Mouse (Mus musculus): ENCODE data around the gene Dab1. TPM values are rescaled to one million over a fixed set of nuclear protein-coding genes. Genes with fewer than 3 reads are reported as not detected.

The Dab1 gene
- polyA plus RNA-seq, 1 experiment = not detected

- H3K4me3 ChIP-seq (ENCODE audit: insufficient read depth, low read depth, low read length) = no peak overlapping the region
- no peak for TF ChIP-seq POLR2A (IDR thresholded peaks at IDR 0.05; ENCODE audit: insufficient read depth, low read depth, low read length)
- TF ChIP-seq CTCF (IDR thresholded peaks at IDR 0.05; ENCODE audit: insufficient read depth, low read depth, low read length) = no peak
- 23% methylated on average over 6 of the region's 6 CpGs for WGBS
- peaks cover 25% of the 10 kb centered on the region for H3K4me1 ChIP-seq (ENCODE audit: control insufficient read depth, insufficient read depth, low read length)
- H3K27ac ChIP-seq (ENCODE audit: insufficient read depth, low read depth, low read length) = peak overlapping the region; percentile 43
Measured at GRCm38 (mm10) chr4:104723527-104724045, 1104.4 kb downstream of the Dab1 start.

- H3K4me3 ChIP-seq (ENCODE audit: insufficient read depth, low read depth, low read length) = no peak overlapping the region
- peak overlapping the region; percentile 43 for H3K27ac ChIP-seq (ENCODE audit: insufficient read depth, low read depth, low read length)
- WGBS = 47% methylated on average over 5 of the region's 5 CpGs
- no peak for TF ChIP-seq POLR2A (IDR thresholded peaks at IDR 0.05; ENCODE audit: insufficient read depth, low read depth, low read length)
- TF ChIP-seq CTCF (IDR thresholded peaks at IDR 0.05; ENCODE audit: insufficient read depth, low read depth, low read length) = no peak
- peaks cover 21% of the 10 kb centered on the region for H3K4me1 ChIP-seq (ENCODE audit: control insufficient read depth, insufficient read depth, low read length)
Measured at GRCm38 (mm10) chr4:104724258-104724657, 1105.1 kb downstream of the Dab1 start.

- Histone ChIP-seq H3K4me3 (ENCODE audit: insufficient read depth, low read depth, low read length) (no peak overlapping the region), H3K4me1 (ENCODE audit: control insufficient read depth, insufficient read depth, low read length) (peaks cover 14% of the 10 kb centered on the region), H3K27ac (ENCODE audit: insufficient read depth, low read depth, low read length) (no peak overlapping the region)
- TF ChIP-seq CTCF (IDR thresholded peaks at IDR 0.05; ENCODE audit: insufficient read depth, low read depth, low read length) = no peak
- 58% methylated on average over 3 of the region's 3 CpGs for WGBS
Measured at GRCm38 (mm10) chr4:104725673-104726072, 1106.5 kb downstream of the Dab1 start.

GRCm38 (mm10) chr4:104729185-104729584 is 1110.0 kb downstream of the Dab1 start:
- peaks cover 6% of the 10 kb centered on the region for H3K4me1 ChIP-seq (ENCODE audit: control insufficient read depth, insufficient read depth, low read length)
- no peak overlapping the region for H3K27ac ChIP-seq (ENCODE audit: insufficient read depth, low read depth, low read length)
- no peak overlapping the region for H3K4me3 ChIP-seq (ENCODE audit: insufficient read depth, low read depth, low read length)
- TF ChIP-seq CTCF (IDR thresholded peaks at IDR 0.05; ENCODE audit: insufficient read depth, low read depth, low read length) (no peak), POLR2A (IDR thresholded peaks at IDR 0.05; ENCODE audit: insufficient read depth, low read depth, low read length) (no peak)
- WGBS = 44% methylated on average over 8 of the region's 8 CpGs

GRCm38 (mm10) chr4:104746500-104746899 is 1127.3 kb downstream of the Dab1 start:
- Histone ChIP-seq H3K27ac (ENCODE audit: insufficient read depth, low read depth, low read length) (no peak overlapping the region), H3K4me3 (ENCODE audit: insufficient read depth, low read depth, low read length) (no peak overlapping the region), H3K4me1 (ENCODE audit: control insufficient read depth, insufficient read depth, low read length) (0 out of 2 replicates have a peak, but pooled peaks cover 2% of the 10 kb centered on the region)
- 40% methylated on average over 6 of the region's 6 CpGs for WGBS
- no peak for TF ChIP-seq CTCF (IDR thresholded peaks at IDR 0.05; ENCODE audit: insufficient read depth, low read depth, low read length)
- TF ChIP-seq POLR2A (IDR thresholded peaks at IDR 0.05; ENCODE audit: insufficient read depth, low read depth, low read length) = no peak

GRCm38 (mm10) chr4:104754090-104754489 is 1134.9 kb downstream of the Dab1 start:
- WGBS = 94% methylated on average over 3 of the region's 3 CpGs
- Histone ChIP-seq H3K4me3 (ENCODE audit: insufficient read depth, low read depth, low read length) (no peak overlapping the region), H3K4me1 (ENCODE audit: control insufficient read depth, insufficient read depth, low read length) (peaks cover 3% of the 10 kb centered on the region), H3K27ac (ENCODE audit: insufficient read depth, low read depth, low read length) (no peak overlapping the region)
- TF ChIP-seq POLR2A (IDR thresholded peaks at IDR 0.05; ENCODE audit: insufficient read depth, low read depth, low read length) (no peak), CTCF (IDR thresholded peaks at IDR 0.05; ENCODE audit: insufficient read depth, low read depth, low read length) (no peak)

GRCm38 (mm10) chr4:104760878-104761624 is 1141.9 kb downstream of the Dab1 start:
- peaks cover 11% of the 10 kb centered on the region; the same call in 1 of the 2 replicates for H3K4me1 ChIP-seq (ENCODE audit: control insufficient read depth, insufficient read depth, low read length)
- WGBS = 37% methylated on average over 13 of the region's 13 CpGs
- no peak for TF ChIP-seq POLR2A (IDR thresholded peaks at IDR 0.05; ENCODE audit: insufficient read depth, low read depth, low read length)
- no peak for TF ChIP-seq CTCF (IDR thresholded peaks at IDR 0.05; ENCODE audit: insufficient read depth, low read depth, low read length)
- H3K27ac ChIP-seq (ENCODE audit: insufficient read depth, low read depth, low read length) = no peak overlapping the region
- no peak overlapping the region for H3K4me3 ChIP-seq (ENCODE audit: insufficient read depth, low read depth, low read length)

- Histone ChIP-seq H3K4me1 (ENCODE audit: control insufficient read depth, insufficient read depth, low read length) (peaks cover 11% of the 10 kb centered on the region; the same call in 1 of the 2 replicates), H3K27ac (ENCODE audit: insufficient read depth, low read depth, low read length) (no peak within 1 kb of the TSS), H3K4me3 (ENCODE audit: insufficient read depth, low read depth, low read length) (no peak within 1 kb of the TSS)
- no peak for TF ChIP-seq POLR2A (IDR thresholded peaks at IDR 0.05; ENCODE audit: insufficient read depth, low read depth, low read length)
- TF ChIP-seq CTCF (IDR thresholded peaks at IDR 0.05; ENCODE audit: insufficient read depth, low read depth, low read length) = no peak
- WGBS = 96% methylated on average over 8 of the region's 8 CpGs
Measured at GRCm38 (mm10) chr4:104766065-104766464, 1146.9 kb downstream of the Dab1 start, which contains the start of gene C8b. Gene C8b (plus strand): TSS chr4:104766317.

GRCm38 (mm10) chr4:104768190-104768589 is 1149.0 kb downstream of the Dab1 start:
- peaks cover 4% of the 10 kb centered on the region; the same call in 1 of the 2 replicates for H3K4me1 ChIP-seq (ENCODE audit: control insufficient read depth, insufficient read depth, low read length)
- H3K27ac ChIP-seq (ENCODE audit: insufficient read depth, low read depth, low read length) = no peak overlapping the region
- WGBS = 94% methylated on average over 4 of the region's 4 CpGs
- no peak overlapping the region for H3K4me3 ChIP-seq (ENCODE audit: insufficient read depth, low read depth, low read length)
- no peak for TF ChIP-seq POLR2A (IDR thresholded peaks at IDR 0.05; ENCODE audit: insufficient read depth, low read depth, low read length)
- TF ChIP-seq CTCF (IDR thresholded peaks at IDR 0.05; ENCODE audit: insufficient read depth, low read depth, low read length) = no peak

Measured in olfactory bulb, adult 2 months (tissue).